Mouse (Mus musculus): ENCODE measurements around the gene Dlg2. TPM values are rescaled to one million over a fixed set of nuclear protein-coding genes. Genes with fewer than 3 reads are reported as not detected.

The Dlg2 gene
- polyA plus RNA-seq, 1 experiment, result 2.1 TPM

DNA sequence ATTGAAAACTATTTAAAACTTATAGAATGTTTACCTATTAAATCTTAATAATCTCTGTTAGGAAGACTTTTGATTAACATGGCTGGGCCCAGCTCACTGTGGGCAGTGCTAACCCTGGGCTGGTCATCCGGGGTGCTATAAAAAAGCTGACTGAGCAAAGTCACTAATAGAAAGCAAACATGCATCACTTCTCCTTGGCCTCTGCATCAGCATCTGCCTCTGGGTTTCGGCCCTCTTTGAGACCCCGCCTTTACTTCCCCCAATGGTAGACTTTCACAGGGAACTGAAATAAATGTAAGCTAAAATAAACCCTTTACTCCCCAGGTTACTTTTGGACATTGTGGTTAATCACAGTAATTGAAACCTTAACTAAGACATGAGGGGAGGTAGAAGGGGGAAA, 1264.3 kb downstream of the Dlg2 start:
- no peak for DNase-seq (ENCODE audit: low spot score)

GRCm38 (mm10) chr7:91753151-91753861, 1276.8 kb downstream of the Dlg2 start:
- no peak for DNase-seq (ENCODE audit: low spot score)

DNA sequence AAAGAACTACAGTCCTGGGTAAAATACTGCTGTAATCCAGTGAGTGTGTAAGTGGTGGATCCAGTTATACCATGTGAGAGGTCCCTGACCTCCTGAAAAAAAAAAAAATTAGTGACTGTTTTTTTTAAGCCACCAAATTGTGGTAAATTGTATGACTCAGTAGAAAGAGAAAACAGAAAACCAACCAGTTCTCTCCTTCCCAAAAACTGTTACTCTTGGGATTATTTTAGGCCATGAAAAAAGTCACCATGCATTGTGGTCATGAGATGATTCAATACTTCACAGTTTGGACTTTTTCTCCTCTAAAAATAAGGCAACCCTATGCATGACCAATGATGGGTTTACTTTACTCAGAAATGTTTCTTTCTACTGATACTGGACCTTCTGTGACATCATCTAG, 1291.2 kb downstream of the Dlg2 start:
- no peak for DNase-seq (ENCODE audit: low spot score)

GRCm38 (mm10) chr7:91778673-91779072, 1302.2 kb downstream of the Dlg2 start:
- DNase-seq (ENCODE audit: low spot score), result no peak

- no peak for DNase-seq (ENCODE audit: low spot score)
Observed at GRCm38 (mm10) chr7:91784617-91785016, 1308.1 kb downstream of the Dlg2 start.

- no peak for DNase-seq (ENCODE audit: low spot score)
Observed at GRCm38 (mm10) chr7:91785445-91785844, 1309.0 kb downstream of the Dlg2 start.

- DNase-seq (ENCODE audit: low spot score), result no peak
Observed at GRCm38 (mm10) chr7:91785871-91786270, 1309.4 kb downstream of the Dlg2 start.

- DNase-seq (ENCODE audit: low spot score), result no peak
Observed at GRCm38 (mm10) chr7:91790949-91791564, 1314.6 kb downstream of the Dlg2 start.

DNA sequence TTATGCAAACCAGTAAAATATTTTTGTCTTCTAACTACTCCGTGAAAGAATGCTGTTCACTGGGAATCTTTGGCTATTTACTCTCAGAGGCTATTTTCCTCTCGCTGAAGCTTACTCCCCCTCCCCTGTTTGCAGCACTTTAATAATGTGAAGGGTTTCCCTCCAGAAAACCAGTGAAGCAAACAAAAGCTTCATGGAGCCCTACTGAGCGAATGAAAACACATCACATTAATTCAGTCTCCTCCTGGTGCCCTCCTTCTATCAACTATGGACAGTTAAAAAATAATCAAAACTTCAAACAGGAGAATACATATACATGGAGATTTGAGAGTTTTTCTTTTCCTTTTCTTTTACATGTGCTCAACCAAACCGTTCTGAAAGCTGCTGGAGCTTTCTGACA, 1330.2 kb downstream of the Dlg2 start:
- DNase-seq (ENCODE audit: low spot score), result no peak

- no peak for DNase-seq (ENCODE audit: low spot score)
Observed at GRCm38 (mm10) chr7:91810774-91811173, 1334.3 kb downstream of the Dlg2 start.

DNA sequence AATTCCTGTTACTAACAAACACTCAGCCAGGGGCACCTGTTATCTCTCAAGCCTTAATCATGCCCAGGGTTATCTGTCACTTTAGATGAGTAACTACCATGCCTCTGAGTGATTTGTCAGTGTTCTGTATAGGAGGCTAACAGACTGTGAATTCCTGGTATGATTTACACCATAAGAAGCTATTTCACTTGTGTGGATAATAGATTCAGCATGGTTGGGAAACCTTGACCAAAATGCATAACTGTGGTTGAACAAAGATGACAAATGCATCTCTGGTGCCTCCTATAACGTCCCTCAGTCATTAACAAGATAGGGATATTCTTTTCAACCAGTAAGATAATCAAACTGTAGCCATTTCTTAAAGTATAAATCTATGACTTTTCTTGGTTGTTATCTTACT, 1341.5 kb downstream of the Dlg2 start:
- DNase-seq (ENCODE audit: low spot score), result no peak

- DNase-seq (ENCODE audit: low spot score), result no peak
Observed at GRCm38 (mm10) chr7:91832207-91832606, 1355.7 kb downstream of the Dlg2 start.

DNA sequence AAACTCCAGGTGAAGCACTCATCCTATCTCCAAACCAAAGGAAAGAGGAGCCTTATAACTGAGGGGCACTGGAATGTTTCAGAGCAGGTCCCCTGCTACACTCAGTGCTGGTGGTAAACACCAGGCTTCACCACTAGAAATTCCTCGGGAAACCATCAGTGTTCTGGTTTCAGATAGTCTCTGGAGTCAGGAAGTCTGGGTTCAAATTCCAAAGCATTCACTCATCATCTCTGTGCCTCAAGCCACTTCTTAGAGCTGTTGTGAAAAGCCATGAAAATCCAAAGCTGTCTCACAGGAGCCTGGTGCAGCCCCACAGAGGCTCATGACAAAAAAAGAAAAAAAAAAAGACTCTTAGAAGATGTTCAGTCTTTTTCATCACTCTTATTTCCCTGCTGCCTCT, 1369.3 kb downstream of the Dlg2 start:
- no peak for DNase-seq (ENCODE audit: low spot score)

GRCm38 (mm10) chr7:91849364-91849763, 1372.9 kb downstream of the Dlg2 start:
- no peak for DNase-seq (ENCODE audit: low spot score)

DNA sequence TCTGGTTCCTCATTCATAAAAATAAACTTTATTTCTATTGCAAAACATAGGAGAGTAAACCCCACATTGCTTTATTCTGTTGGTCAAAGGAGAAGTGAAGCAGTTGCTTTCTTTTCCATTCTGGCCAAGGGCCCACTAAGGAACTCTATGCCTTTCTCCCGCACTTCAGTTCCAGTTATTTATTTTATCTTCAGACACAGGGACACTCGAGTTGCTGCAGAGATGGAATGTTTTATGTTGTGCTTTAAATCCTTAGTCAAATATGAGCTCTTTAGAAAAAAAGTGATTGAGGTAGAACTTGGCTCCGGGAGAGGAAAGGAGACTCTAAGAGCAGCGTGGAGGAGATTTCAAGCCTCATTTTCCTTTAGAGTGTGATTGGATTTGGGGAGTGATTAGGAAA, 1377.2 kb downstream of the Dlg2 start:
- DNase-seq (ENCODE audit: low spot score), result no peak

DNA sequence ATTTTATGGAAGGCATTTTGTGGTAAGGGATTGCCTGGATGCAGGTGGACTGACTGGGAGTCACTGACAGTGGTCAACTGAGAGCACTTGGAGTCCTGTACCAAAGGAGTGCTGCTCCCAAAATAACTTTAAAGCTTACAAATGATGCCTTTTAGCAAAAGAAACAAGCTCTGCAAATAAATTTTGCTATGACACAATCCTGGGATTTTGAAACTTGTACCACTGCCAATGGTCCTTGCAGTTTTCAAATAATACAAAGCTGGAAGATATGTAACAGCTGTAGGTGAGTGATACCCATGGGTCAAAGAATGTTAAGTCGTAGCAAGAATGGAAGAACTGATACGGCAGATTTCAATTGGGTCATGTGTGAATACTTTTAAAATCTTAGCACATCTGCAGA, 1380.5 kb downstream of the Dlg2 start:
- no peak for DNase-seq (ENCODE audit: low spot score)

DNA sequence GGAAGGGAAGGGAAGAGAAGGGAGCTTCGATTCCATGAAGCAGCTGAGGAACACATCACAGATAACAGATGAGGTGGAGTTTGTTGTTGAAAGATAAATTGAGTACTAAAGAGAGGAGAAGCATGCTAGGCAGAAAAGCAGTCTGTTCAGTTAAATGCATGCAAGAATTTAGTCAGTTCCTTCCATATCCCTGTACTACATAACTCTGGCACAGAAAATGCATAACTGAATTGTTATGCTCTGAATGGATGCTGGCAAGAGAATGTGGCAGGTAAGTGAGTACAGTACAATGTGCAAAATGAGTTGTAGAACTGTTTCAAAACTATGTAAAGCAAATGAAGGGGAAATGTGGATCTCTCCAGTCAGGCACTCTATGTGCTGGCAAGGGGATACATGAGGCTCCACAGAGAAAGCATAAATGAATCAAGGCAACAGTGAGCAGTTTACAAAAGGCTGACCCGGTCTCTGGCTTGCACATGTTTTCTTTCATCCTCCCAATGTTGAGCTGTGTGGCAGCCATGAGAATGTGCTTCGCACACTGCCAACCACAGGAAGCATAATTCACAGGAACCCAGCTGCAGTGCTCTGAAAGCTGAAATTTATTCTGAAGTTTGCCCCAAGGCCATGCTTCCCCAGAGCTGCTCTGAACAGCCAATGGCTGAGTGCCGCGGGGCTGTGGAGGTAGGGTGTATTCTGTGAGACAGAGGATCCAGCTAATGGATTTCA, 1386.5 kb downstream of the Dlg2 start:
- no peak for DNase-seq (ENCODE audit: low spot score)

GRCm38 (mm10) chr7:91868919-91869318, 1392.4 kb downstream of the Dlg2 start:
- no peak for DNase-seq (ENCODE audit: low spot score)

DNA sequence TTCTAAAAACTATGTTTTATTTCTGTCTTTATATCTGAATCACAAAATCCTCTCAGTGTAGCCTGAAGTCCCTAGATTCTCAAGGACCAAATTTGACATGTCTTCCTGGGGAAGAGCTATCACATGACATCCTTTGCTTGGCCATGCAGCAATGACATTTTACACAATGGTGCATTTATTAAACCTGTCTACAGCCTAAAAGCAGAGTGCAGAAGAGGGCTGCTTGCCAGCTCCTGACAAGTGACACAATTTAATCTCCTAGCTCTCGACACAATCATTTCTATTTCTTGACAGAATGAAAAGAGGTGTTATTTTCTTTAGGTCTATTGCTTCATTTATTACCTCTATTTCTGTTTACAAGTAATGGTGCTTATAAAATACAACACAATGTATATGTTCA, 1400.4 kb downstream of the Dlg2 start:
- DNase-seq (ENCODE audit: low spot score), result no peak

DNA sequence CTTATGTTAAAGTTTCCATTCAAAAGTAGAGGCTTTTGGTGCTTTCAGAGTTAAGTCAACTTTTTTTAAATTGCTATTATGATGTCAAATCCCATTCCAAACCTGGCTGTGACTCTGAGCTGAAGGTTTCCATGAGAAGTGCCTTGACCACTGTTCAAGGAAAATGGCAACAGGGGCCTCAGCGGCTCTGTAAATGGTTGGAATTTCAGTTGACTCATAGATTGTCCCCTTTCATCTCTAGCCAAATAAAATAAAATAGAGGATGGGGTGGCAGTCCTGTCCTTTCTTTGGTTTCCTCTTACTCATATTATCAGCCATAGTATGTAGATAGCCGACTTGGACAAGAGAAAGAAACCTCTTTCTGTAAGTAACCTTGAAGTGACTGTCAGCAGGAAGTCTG, 1401.3 kb downstream of the Dlg2 start:
- no peak for DNase-seq (ENCODE audit: low spot score)

- no peak for DNase-seq (ENCODE audit: low spot score)
Observed at GRCm38 (mm10) chr7:91886336-91886735, 1409.9 kb downstream of the Dlg2 start.

DNA sequence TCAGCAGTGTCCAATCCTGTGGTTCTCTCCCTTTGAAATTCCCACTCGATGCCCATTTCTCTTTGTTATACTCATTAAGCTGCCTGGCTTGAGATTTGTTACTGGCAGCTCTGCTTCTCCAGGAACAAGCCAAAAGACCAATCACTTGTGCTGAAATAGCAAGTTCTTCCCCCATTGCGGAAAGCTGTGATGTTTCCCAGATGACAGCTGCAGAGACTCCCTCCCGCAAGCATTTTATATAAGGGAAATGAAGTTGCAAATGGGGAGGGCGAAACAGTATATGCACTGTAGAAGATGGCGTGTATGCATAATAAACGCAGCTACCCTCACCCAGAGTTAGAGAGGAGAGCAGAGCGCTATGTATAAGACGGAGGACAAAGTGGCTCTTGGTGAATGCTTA, 1417.5 kb downstream of the Dlg2 start:
- DNase-seq (ENCODE audit: low spot score), result no peak

GRCm38 (mm10) chr7:91896935-91897334, 1420.5 kb downstream of the Dlg2 start:
- no peak for DNase-seq (ENCODE audit: low spot score)

All from urinary bladder, adult 2 months (tissue).